Mouse (Mus musculus) embryonic facial prominence, embryonic 15.5 days (tissue): Measurements from ENCODE around the gene Hoxd1. TPM values are rescaled to one million over a fixed set of nuclear protein-coding genes. Genes with fewer than 3 reads are reported as not detected.

ENCODE experiments used
- ATAC-seq: fragments of 200-750 bp; cut with Nextera tagmentation; 2 replicates; pipeline ENCODE4 v1.8.0; 2017; ENCODE audit warnings: low read depth, moderate TSS enrichment; ENCODE audit not compliant: insufficient number of reproducible peaks, low FRiP score, low TSS enrichment
- H3K27ac ChIP-seq: fragments of 300-500 bp; sonication (generic); replicated peaks from 2 replicates; pipeline ENCODE4 v1.5.1; 2015; ENCODE audit warnings: mild to moderate bottlenecking, inconsistent platforms
- H3K27me3 ChIP-seq: fragments of 300-500 bp; sonication (generic); 2 replicates; pipeline ENCODE4 v1.6.1; 2015; ENCODE audit warnings: inconsistent platforms
- H3K36me3 ChIP-seq: fragments of 300-500 bp; sonication (generic); 2 replicates; pipeline ENCODE4 v1.6.1; 2015; ENCODE audit warnings: mild to moderate bottlenecking, inconsistent platforms
- H3K4me1 ChIP-seq: fragments of 300-500 bp; sonication (generic); 2 replicates; pipeline ENCODE4 v1.6.1; 2015; ENCODE audit warnings: inconsistent platforms
- H3K4me2 ChIP-seq: fragments of 300-500 bp; sonication (generic); replicated peaks from 2 replicates; pipeline ENCODE4 v1.6.1; 2015; ENCODE audit warnings: mild to moderate bottlenecking, inconsistent platforms
- H3K4me3 ChIP-seq: fragments of 300-500 bp; sonication (generic); replicated peaks from 2 replicates; pipeline ENCODE4 v1.5.1; 2015; ENCODE audit warnings: mild to moderate bottlenecking, inconsistent platforms
- H3K9ac ChIP-seq: fragments of 300-500 bp; sonication (generic); 2 replicates; pipeline ENCODE4 v1.6.1; 2015; ENCODE audit warnings: inconsistent platforms
- H3K9me3 ChIP-seq: fragments of 300-500 bp; sonication (generic); replicated peaks from 2 replicates; pipeline ENCODE4 v1.6.1; 2016; ENCODE audit warnings: inconsistent platforms
- WGBS: fragments of 180-500 bp; shearing (Covaris S2); methylation state at CpG from one replicate; pipeline ENCODE4 v1.1.7; 2015; 5-methylcytosine and 5-hydroxymethylcytosine counted together
- polyA plus RNA-seq: library from polyadenylated mRNA; unstranded; fragments of >200 nt; fragmentation: Nextera tagmentation; extraction: Ambion mirVana; gene quantifications from 2 replicates; pipeline ENCODE4 v1.2.1, GENCODE M21; 2015

Hoxd1 gene
- polyA plus RNA-seq, 1 experiment from 2014 or later, result 2.5 TPM

- H3K4me2 ChIP-seq, result peak overlapping the region; percentile 57
- H3K9ac ChIP-seq, result peak overlapping the region; percentile 6; the same call in 1 of the 2 replicates
- H3K4me3 ChIP-seq, result peak overlapping the region; percentile 35
- H3K27ac ChIP-seq, result no peak overlapping the region
- no peak for ATAC-seq
- H3K27me3 ChIP-seq, result peaks cover 95% of the 10 kb centered on the region
- H3K9me3 ChIP-seq, result no peaks in the 10 kb centered on the region
- peaks cover 21% of the 10 kb centered on the region for H3K4me1 ChIP-seq
- WGBS, result 2% methylated on average over 45 of the region's 45 CpGs
- H3K36me3 ChIP-seq, result no peaks in the 10 kb centered on the region
Observed at GRCm38 (mm10) chr2:74752431-74753174, 10.2 kb upstream of the Hoxd1 start.

GRCm38 (mm10) chr2:74753175-74753523 is 9.6 kb upstream of the Hoxd1 start:
- no peak for ATAC-seq
- Histone ChIP-seq H3K27ac (no peak overlapping the region), H3K9me3 (no peaks in the 10 kb centered on the region), H3K4me1 (peaks cover 21% of the 10 kb centered on the region), H3K9ac (no peak overlapping the region), H3K27me3 (peaks cover 95% of the 10 kb centered on the region), H3K4me2 (peak overlapping the region; percentile 57), H3K36me3 (no peaks in the 10 kb centered on the region), H3K4me3 (peak overlapping the region; percentile 35)
- WGBS, result 1% methylated on average over 25 of the region's 25 CpGs

GRCm38 (mm10) chr2:74753711-74754110 is 9.1 kb upstream of the Hoxd1 start:
- Histone ChIP-seq H3K4me1 (peaks cover 21% of the 10 kb centered on the region), H3K27ac (no peak overlapping the region), H3K9me3 (no peaks in the 10 kb centered on the region), H3K36me3 (no peaks in the 10 kb centered on the region), H3K4me3 (no peak overlapping the region), H3K9ac (no peak overlapping the region), H3K27me3 (peaks cover 95% of the 10 kb centered on the region), H3K4me2 (no peak overlapping the region)
- ATAC-seq, result no peak
- WGBS, result 23% methylated on average over 5 of the region's 5 CpGs

GRCm38 (mm10) chr2:74760146-74760545 is 2.6 kb upstream of the Hoxd1 start:
- ATAC-seq, result no peak
- H3K9me3 ChIP-seq, result no peaks in the 10 kb centered on the region
- H3K36me3 ChIP-seq, result no peaks in the 10 kb centered on the region
- H3K4me3 ChIP-seq, result no peak overlapping the region
- H3K9ac ChIP-seq, result no peak overlapping the region
- H3K27ac ChIP-seq, result no peak overlapping the region
- 7% methylated on average over 1 of the region's 1 CpGs for whole genome bisulfite sequencing
- peaks cover 89% of the 10 kb centered on the region for H3K27me3 ChIP-seq
- H3K4me1 ChIP-seq, result peaks cover 19% of the 10 kb centered on the region
- H3K4me2 ChIP-seq, result no peak overlapping the region

- Histone ChIP-seq H3K4me1 (peaks cover 19% of the 10 kb centered on the region), H3K9me3 (no peaks in the 10 kb centered on the region), H3K4me2 (peak overlapping the region; percentile 91), H3K27me3 (peaks cover 91% of the 10 kb centered on the region), H3K4me3 (peak overlapping the region; percentile 54), H3K36me3 (no peaks in the 10 kb centered on the region), H3K9ac (no peak overlapping the region), H3K27ac (no peak overlapping the region)
- no peak for ATAC-seq
- WGBS, result 5% methylated on average over 13 of the region's 13 CpGs
Observed at GRCm38 (mm10) chr2:74761941-74762340, 839 bp upstream of the Hoxd1 start.

- Histone ChIP-seq H3K4me3 (peak overlapping the region; percentile 54), H3K27me3 (peaks cover 83% of the 10 kb centered on the region), H3K4me1 (peaks cover 19% of the 10 kb centered on the region), H3K4me2 (peak overlapping the region; percentile 91), H3K36me3 (no peaks in the 10 kb centered on the region), H3K9ac (peak overlapping the region; percentile 13; the same call in 1 of the 2 replicates), H3K27ac (no peak overlapping the region), H3K9me3 (no peaks in the 10 kb centered on the region)
- ATAC-seq, result peak; percentile 47; the same call in 1 of the 2 replicates
- WGBS, result 2% methylated on average over 49 of the region's 53 CpGs
Observed at GRCm38 (mm10) chr2:74763245-74763735, 510 bp downstream of the Hoxd1 start.

- no peaks in the 10 kb centered on the region for H3K36me3 ChIP-seq
- 50% methylated on average over 10 of the region's 10 CpGs for WGBS
- no peaks in the 10 kb centered on the region for H3K9me3 ChIP-seq
- peaks cover 83% of the 10 kb centered on the region for H3K27me3 ChIP-seq
- H3K9ac ChIP-seq, result no peak overlapping the region
- peaks cover 19% of the 10 kb centered on the region for H3K4me1 ChIP-seq
- H3K4me3 ChIP-seq, result peak overlapping the region; percentile 54; the same call in 1 of the 2 replicates
- H3K27ac ChIP-seq, result no peak overlapping the region
- no peak overlapping the region for H3K4me2 ChIP-seq
- no peak for ATAC-seq
Observed at GRCm38 (mm10) chr2:74763976-74764375, 1.2 kb downstream of the Hoxd1 start.

GRCm38 (mm10) chr2:74774359-74774758 is 11.6 kb downstream of the Hoxd1 start:
- Histone ChIP-seq H3K4me3 (no peak overlapping the region), H3K36me3 (no peaks in the 10 kb centered on the region), H3K27ac (no peak overlapping the region), H3K9me3 (no peaks in the 10 kb centered on the region), H3K27me3 (peaks cover 17% of the 10 kb centered on the region), H3K9ac (no peak overlapping the region), H3K4me1 (no peaks in the 10 kb centered on the region), H3K4me2 (no peak overlapping the region)
- no peak for ATAC-seq
- 70% methylated on average over 2 of the region's 2 CpGs for WGBS

GRCm38 (mm10) chr2:74777536-74778275 is 14.9 kb downstream of the Hoxd1 start:
- H3K4me2 ChIP-seq, result no peak overlapping the region
- whole genome bisulfite sequencing, result 56% methylated on average over 13 of the region's 13 CpGs
- no peaks in the 10 kb centered on the region for H3K36me3 ChIP-seq
- H3K9ac ChIP-seq, result no peak overlapping the region
- no peak overlapping the region for H3K27ac ChIP-seq
- H3K27me3 ChIP-seq, result peaks cover 5% of the 10 kb centered on the region
- H3K9me3 ChIP-seq, result no peaks in the 10 kb centered on the region
- ATAC-seq, result no peak
- no peak overlapping the region for H3K4me3 ChIP-seq
- H3K4me1 ChIP-seq, result no peaks in the 10 kb centered on the region

- H3K9ac ChIP-seq, result no peak overlapping the region
- H3K27ac ChIP-seq, result no peak overlapping the region
- H3K27me3 ChIP-seq, result 0 out of 2 replicates have a peak, but pooled peaks cover 5% of the 10 kb centered on the region
- H3K4me2 ChIP-seq, result no peak overlapping the region
- no peak for ATAC-seq
- no peaks in the 10 kb centered on the region for H3K36me3 ChIP-seq
- no peaks in the 10 kb centered on the region for H3K4me1 ChIP-seq
- no peak overlapping the region for H3K4me3 ChIP-seq
- WGBS, result 48% methylated on average over 5 of the region's 5 CpGs
- H3K9me3 ChIP-seq, result no peaks in the 10 kb centered on the region
Observed at GRCm38 (mm10) chr2:74781386-74781785, 18.6 kb downstream of the Hoxd1 start.

- Histone ChIP-seq H3K9me3 (no peaks in the 10 kb centered on the region), H3K36me3 (no peaks in the 10 kb centered on the region), H3K4me2 (no peak overlapping the region), H3K27ac (no peak overlapping the region), H3K9ac (no peak overlapping the region), H3K4me3 (no peak overlapping the region), H3K27me3 (no peaks in the 10 kb centered on the region), H3K4me1 (no peaks in the 10 kb centered on the region)
- no peak for ATAC-seq
- WGBS, result 32% methylated on average over 7 of the region's 7 CpGs
Observed at GRCm38 (mm10) chr2:74795531-74795930, 32.8 kb downstream of the Hoxd1 start.
